8 mouse cellular contexts compared by ENCODE assay signal in the genomic region with DNA sequence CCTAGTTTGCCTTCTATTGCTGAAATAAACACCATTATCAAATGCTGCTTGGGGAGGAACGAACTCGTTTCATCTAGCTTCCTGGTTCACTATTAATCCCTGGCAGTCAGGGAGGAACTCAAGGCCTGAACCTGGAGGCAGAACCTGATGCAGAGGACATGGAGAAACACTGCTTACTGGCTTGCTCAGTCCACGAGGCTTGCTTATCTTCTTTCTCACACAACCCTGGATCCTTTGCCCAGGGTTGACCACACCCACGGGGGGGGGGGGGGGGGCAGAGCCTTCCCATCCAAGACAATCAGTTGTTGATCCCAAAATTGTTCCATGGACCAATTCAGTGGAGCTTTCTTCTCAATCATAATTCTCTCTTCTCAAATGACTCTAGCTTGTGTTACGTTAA. TPM values are rescaled to one million over a fixed set of nuclear protein-coding genes. Genes with fewer than 3 reads are reported as not detected.
DNase-seq lines count a peak whose midpoint lies in the region; ATAC-seq lines count a peak whose summit lies in the region.

No protein-coding gene starts in this region.

- H3K27me3 ChIP-seq in hindbrain, embryonic 14.5 days (ENCODE audit: control insufficient read depth, insufficient read depth, low read length) = no peaks in the 10 kb centered on the region
- H3K27me3 ChIP-seq in hindbrain, embryonic 16.5 days (replicated peaks; ENCODE audit: control insufficient read depth, insufficient read depth, low read length) = no peaks in the 10 kb centered on the region
- H3K27me3 ChIP-seq in embryonic facial prominence, embryonic 13.5 days = no peaks in the 10 kb centered on the region
- H3K27me3 ChIP-seq in forebrain, embryonic 14.5 days (replicated peaks; ENCODE audit: control insufficient read depth, insufficient read depth, low read length) = no peaks in the 10 kb centered on the region
- no peaks in the 10 kb centered on the region for H3K27me3 ChIP-seq in liver, embryonic 16.5 days (ENCODE audit: control insufficient read depth, insufficient read depth, low read depth, low read length)

- WGBS in hindbrain, embryonic 14.5 days = 61% methylated on average over 4 of the region's 5 CpGs
- WGBS in hindbrain, embryonic 16.5 days = 58% methylated on average over 5 of the region's 5 CpGs
- 35% methylated on average over 5 of the region's 5 CpGs for WGBS in embryonic facial prominence, embryonic 13.5 days
- 50% methylated on average over 5 of the region's 5 CpGs for WGBS in forebrain, embryonic 14.5 days
- WGBS in liver, embryonic 16.5 days (ENCODE audit: insufficient replicate concordance) = 32% methylated on average over 5 of the region's 5 CpGs

- H3K36me3 ChIP-seq in hindbrain, embryonic 14.5 days (replicated peaks; ENCODE audit: control insufficient read depth, insufficient read depth) = no peaks in the 10 kb centered on the region
- no peaks in the 10 kb centered on the region for H3K36me3 ChIP-seq in hindbrain, embryonic 16.5 days (ENCODE audit: control insufficient read depth, insufficient read depth, low read length)
- H3K36me3 ChIP-seq in embryonic facial prominence, embryonic 13.5 days = no peaks in the 10 kb centered on the region
- H3K36me3 ChIP-seq in forebrain, embryonic 14.5 days (ENCODE audit: control insufficient read depth, insufficient read depth, low read length) = no peaks in the 10 kb centered on the region
- no peaks in the 10 kb centered on the region for H3K36me3 ChIP-seq in liver, embryonic 16.5 days (ENCODE audit: control insufficient read depth, insufficient read depth)

- no peak overlapping the region for H3K9ac ChIP-seq in hindbrain, embryonic 14.5 days
- H3K9ac ChIP-seq in hindbrain, embryonic 16.5 days (ENCODE audit: low read depth, low read length) = no peak overlapping the region
- H3K9ac ChIP-seq in embryonic facial prominence, embryonic 13.5 days = no peak overlapping the region
- no peak overlapping the region for H3K9ac ChIP-seq in forebrain, embryonic 14.5 days (ENCODE audit: low read length)
- no peak overlapping the region for H3K9ac ChIP-seq in liver, embryonic 16.5 days (ENCODE audit: low read depth, low read length)

- no peak for DNase-seq in hindbrain, embryonic 14.5 days (ENCODE audit: low spot score)
- DNase-seq in forebrain, embryonic 14.5 days (ENCODE audit: low spot score) = no peak
- no peak for DNase-seq in gastrocnemius, postnatal 10 days
- DNase-seq in frontal cortex, postnatal 36 days (ENCODE audit: low spot score in 2 of 2) = no peak

- no peaks in the 10 kb centered on the region for H3K9me3 ChIP-seq in hindbrain, embryonic 14.5 days (ENCODE audit: control insufficient read depth, low read length)
- no peaks in the 10 kb centered on the region for H3K9me3 ChIP-seq in hindbrain, embryonic 16.5 days (ENCODE audit: control insufficient read depth, low read length)
- no peaks in the 10 kb centered on the region for H3K9me3 ChIP-seq in embryonic facial prominence, embryonic 13.5 days
- H3K9me3 ChIP-seq in forebrain, embryonic 14.5 days (replicated peaks; ENCODE audit: control insufficient read depth, low read length) = no peaks in the 10 kb centered on the region
- no peaks in the 10 kb centered on the region for H3K9me3 ChIP-seq in liver, embryonic 16.5 days (replicated peaks; ENCODE audit: control insufficient read depth, low read length)

- no peak overlapping the region for H3K27ac ChIP-seq in hindbrain, embryonic 14.5 days
- H3K27ac ChIP-seq in hindbrain, embryonic 16.5 days (ENCODE audit: low read depth, low read length) = no peak overlapping the region
- H3K27ac ChIP-seq in embryonic facial prominence, embryonic 13.5 days = no peak overlapping the region
- H3K27ac ChIP-seq in forebrain, embryonic 14.5 days (ENCODE audit: low read depth, low read length) = no peak overlapping the region
- H3K27ac ChIP-seq in liver, embryonic 16.5 days (ENCODE audit: low read length) = peak overlapping the region; percentile 39

- 0 out of 2 replicates have a peak, but pooled peaks cover 3% of the 10 kb centered on the region for H3K4me1 ChIP-seq in hindbrain, embryonic 14.5 days (replicated peaks; ENCODE audit: control insufficient read depth, insufficient read depth, low read length)
- no peaks in the 10 kb centered on the region for H3K4me1 ChIP-seq in hindbrain, embryonic 16.5 days (ENCODE audit: control insufficient read depth, insufficient read depth, low read depth, low read length)
- no peaks in the 10 kb centered on the region for H3K4me1 ChIP-seq in embryonic facial prominence, embryonic 13.5 days
- H3K4me1 ChIP-seq in forebrain, embryonic 14.5 days (ENCODE audit: control insufficient read depth, insufficient read depth, low read length) = no peaks in the 10 kb centered on the region
- peaks cover 18% of the 10 kb centered on the region for H3K4me1 ChIP-seq in liver, embryonic 16.5 days (ENCODE audit: control insufficient read depth, low read depth, low read length)

- H3K4me2 ChIP-seq in hindbrain, embryonic 14.5 days (replicated peaks) = peak overlapping the region; percentile 41
- no peak overlapping the region; the same call in 1 of the 2 replicates for H3K4me2 ChIP-seq in hindbrain, embryonic 16.5 days (ENCODE audit: low read length)
- peak overlapping the region; percentile 61; the same call in 1 of the 2 replicates for H3K4me2 ChIP-seq in embryonic facial prominence, embryonic 13.5 days
- peak overlapping the region; percentile 51; the same call in 1 of the 2 replicates for H3K4me2 ChIP-seq in forebrain, embryonic 14.5 days (ENCODE audit: low read length)
- H3K4me2 ChIP-seq in liver, embryonic 16.5 days (ENCODE audit: low read depth, low read length) = peak overlapping the region; percentile 53

- peak overlapping the region; percentile 26; the same call in 1 of the 2 replicates for H3K4me3 ChIP-seq in hindbrain, embryonic 14.5 days (replicated peaks; ENCODE audit: low read length)
- H3K4me3 ChIP-seq in hindbrain, embryonic 16.5 days (ENCODE audit: low read length) = no peak overlapping the region
- no peak overlapping the region for H3K4me3 ChIP-seq in embryonic facial prominence, embryonic 13.5 days
- H3K4me3 ChIP-seq in forebrain, embryonic 14.5 days (ENCODE audit: low read depth, low read length) = no peak overlapping the region
- no peak overlapping the region for H3K4me3 ChIP-seq in liver, embryonic 16.5 days (ENCODE audit: low read depth, low read length)

- ATAC-seq in hindbrain, embryonic 14.5 days (ENCODE audit: low FRiP score) = no peak; the same call in 1 of the 2 replicates
- no peak for ATAC-seq in hindbrain, embryonic 16.5 days
- no peak for ATAC-seq in embryonic facial prominence, embryonic 13.5 days (ENCODE audit: insufficient number of reproducible peaks, insufficient read depth, low FRiP score, low TSS enrichment, low read depth)
- peak; percentile 24; the same call in 1 of the 2 replicates for ATAC-seq in forebrain, embryonic 14.5 days
- peak; percentile 74 for ATAC-seq in liver, embryonic 16.5 days (ENCODE audit: low read depth)
- ATAC-seq in granulocyte monocyte progenitor cell, adult 5-6 weeks (replicated peaks; ENCODE audit: poor library complexity, severe bottlenecking) = no peak

RNA-seq across cellular contexts. Expression of a gene that starts 22.1 kb away (rescaled TPM):
- 0.13 and 0.54 TPM in 2 replicates for polyA plus RNA-seq in hindbrain, embryonic 14.5 days (2014; fragmentation: Nextera tagmentation; extraction: Ambion mirVana)
- polyA plus RNA-seq in hindbrain, embryonic 16.5 days (2015; fragmentation: Nextera tagmentation; extraction: Ambion mirVana) = 0.26 and 0.48 TPM in 2 replicates
- polyA plus RNA-seq in embryonic facial prominence, embryonic 13.5 days (2015; fragmentation: Nextera tagmentation; extraction: Ambion mirVana) = 0.84 and 1.0 TPM in 2 replicates
- polyA plus RNA-seq in forebrain, embryonic 14.5 days (2014; fragmentation: Nextera tagmentation; extraction: Ambion mirVana) = 0.38 TPM in 1 of 2 replicates, not detected in the other
- 0.77 and 0.81 TPM in 2 replicates for polyA plus RNA-seq in liver, embryonic 16.5 days (2015; fragmentation: Nextera tagmentation; extraction: Ambion mirVana)
- total RNA-seq in granulocyte monocyte progenitor cell, adult 5-6 weeks (2014; fragmentation: Nextera tagmentation) = 0.15 TPM in 1 of 2 replicates, not detected in the other
- total RNA-seq in granulocyte monocyte progenitor cell, adult 5-6 weeks (2017) = 0.05 and 0.73 TPM in 2 replicates
- total RNA-seq in gastrocnemius, postnatal 10 days (2021) = under 1 TPM; 0.09 to 0.12 TPM

RNA-seq across cellular contexts. Expression of a gene that starts 22.2 kb away (rescaled TPM):
- polyA plus RNA-seq in hindbrain, embryonic 14.5 days (2014; fragmentation: Nextera tagmentation; extraction: Ambion mirVana) = 0.07 and 0.44 TPM in 2 replicates
- 0.44 and 0.54 TPM in 2 replicates for polyA plus RNA-seq in hindbrain, embryonic 16.5 days (2015; fragmentation: Nextera tagmentation; extraction: Ambion mirVana)
- 0.18 and 0.29 TPM in 2 replicates for polyA plus RNA-seq in embryonic facial prominence, embryonic 13.5 days (2015; fragmentation: Nextera tagmentation; extraction: Ambion mirVana)
- polyA plus RNA-seq in forebrain, embryonic 14.5 days (2014; fragmentation: Nextera tagmentation; extraction: Ambion mirVana) = 0.10 and 0.41 TPM in 2 replicates
- polyA plus RNA-seq in liver, embryonic 16.5 days (2015; fragmentation: Nextera tagmentation; extraction: Ambion mirVana) = 0.09 and 0.30 TPM in 2 replicates
- total RNA-seq in granulocyte monocyte progenitor cell, adult 5-6 weeks (2014; fragmentation: Nextera tagmentation) = not detected in 2 replicates
- total RNA-seq in granulocyte monocyte progenitor cell, adult 5-6 weeks (2017) = 0.04 and 1.3 TPM in 2 replicates
- total RNA-seq in gastrocnemius, postnatal 10 days (2021) = under 1 TPM in 1 of 2 experiments, not detected in 1; 0.12 TPM

RNA-seq across cellular contexts. Expression of a gene that starts 55.0 kb away (rescaled TPM):
- polyA plus RNA-seq in hindbrain, embryonic 14.5 days (2014; fragmentation: Nextera tagmentation; extraction: Ambion mirVana) = 0.21 and 0.52 TPM in 2 replicates
- polyA plus RNA-seq in hindbrain, embryonic 16.5 days (2015; fragmentation: Nextera tagmentation; extraction: Ambion mirVana) = 0.14 and 0.25 TPM in 2 replicates
- not detected in 2 replicates for polyA plus RNA-seq in embryonic facial prominence, embryonic 13.5 days (2015; fragmentation: Nextera tagmentation; extraction: Ambion mirVana)
- not detected in 2 replicates for polyA plus RNA-seq in forebrain, embryonic 14.5 days (2014; fragmentation: Nextera tagmentation; extraction: Ambion mirVana)
- polyA plus RNA-seq in liver, embryonic 16.5 days (2015; fragmentation: Nextera tagmentation; extraction: Ambion mirVana) = 0.28 and 0.41 TPM in 2 replicates
- total RNA-seq in granulocyte monocyte progenitor cell, adult 5-6 weeks (2014; fragmentation: Nextera tagmentation) = not detected in 2 replicates
- not detected in 2 replicates for total RNA-seq in granulocyte monocyte progenitor cell, adult 5-6 weeks (2017)
- under 1 TPM; 0.40 to 0.50 TPM for total RNA-seq in gastrocnemius, postnatal 10 days (2021)

Comparison
In these comparisons a context has a peak if more than half of its experiments do, and no peak if none do; other contexts are left out.
1. ATAC-seq: peak in forebrain, embryonic 14.5 days (single experiment) and liver, embryonic 16.5 days (single experiment); none in hindbrain, embryonic 14.5 days (single experiment), hindbrain, embryonic 16.5 days (single experiment), embryonic facial prominence, embryonic 13.5 days (single experiment) and granulocyte monocyte progenitor cell, adult 5-6 weeks (single experiment).